Mouse (Mus musculus): ENCODE measurements at regions not wholly inside any gene's neighbourhood (a gene's known extent, or its start where the extent isn't known, plus 50 kb on each side); places are given as distances from the start of the nearest gene placed in this dataset.
A peak's percentile ranks its signal among the peaks of the same experiment; 100 is the strongest.

- DNase-seq = no peak
Measured at GRCm38 (mm10) chr14:54097026-54097425, 156.9 kb downstream of the Dad1 start.

- no peak for DNase-seq
Measured at GRCm38 (mm10) chr14:54092444-54092843, 161.5 kb downstream of the Dad1 start.

DNA sequence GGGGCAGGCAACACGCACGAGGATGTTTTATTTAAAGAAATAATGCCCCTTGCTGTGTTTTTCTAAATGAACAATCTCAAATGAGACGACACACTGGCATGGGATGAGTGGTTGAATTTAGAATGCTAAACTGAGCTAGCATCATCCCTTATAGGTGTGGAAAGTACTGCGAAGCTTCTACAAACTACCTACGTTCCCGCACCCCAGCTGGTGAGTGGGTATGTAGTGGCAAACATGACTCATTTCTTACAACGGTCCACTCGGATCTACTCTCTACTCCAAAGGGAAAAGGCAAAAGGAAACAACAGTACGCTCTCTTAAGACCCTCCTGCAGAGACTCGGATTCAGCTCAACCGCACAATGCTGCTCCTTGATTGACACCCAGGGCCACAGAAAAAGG is 167.2 kb downstream of the Dad1 start:
- DNase-seq = no peak

- no peak for DNase-seq
Measured at GRCm38 (mm10) chr14:54074659-54075058, 179.2 kb downstream of the Dad1 start.

DNA sequence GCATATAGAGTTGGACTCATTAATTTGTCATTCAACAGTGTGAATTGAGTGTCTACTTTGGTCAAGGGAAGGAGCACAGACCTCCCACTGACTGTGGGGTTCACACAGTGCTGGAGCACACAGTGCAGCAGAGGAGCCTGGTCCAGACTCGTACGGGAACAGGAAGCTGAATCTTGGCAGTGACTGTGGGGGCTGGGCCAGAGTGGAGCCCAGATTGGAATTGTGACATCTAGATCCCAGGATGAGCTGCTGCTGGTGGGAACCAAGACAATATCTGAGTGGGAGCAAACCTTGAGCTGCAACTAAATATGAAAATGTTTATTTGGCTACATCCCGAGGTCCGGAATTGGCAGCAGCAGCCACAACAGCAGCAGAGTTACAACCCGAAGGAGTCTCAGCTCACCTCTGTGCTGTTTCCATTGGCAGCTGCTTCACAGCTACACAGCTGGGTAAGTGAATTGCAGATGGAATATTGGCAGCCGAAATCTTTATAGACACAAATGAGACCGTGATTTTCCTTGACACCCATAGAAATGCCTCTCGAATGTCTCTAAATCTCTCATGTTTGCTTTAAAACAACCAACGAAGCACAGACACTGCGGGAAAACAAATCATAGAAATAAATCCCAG is 181.5 kb downstream of the Dad1 start:
- no peak for DNase-seq

DNA sequence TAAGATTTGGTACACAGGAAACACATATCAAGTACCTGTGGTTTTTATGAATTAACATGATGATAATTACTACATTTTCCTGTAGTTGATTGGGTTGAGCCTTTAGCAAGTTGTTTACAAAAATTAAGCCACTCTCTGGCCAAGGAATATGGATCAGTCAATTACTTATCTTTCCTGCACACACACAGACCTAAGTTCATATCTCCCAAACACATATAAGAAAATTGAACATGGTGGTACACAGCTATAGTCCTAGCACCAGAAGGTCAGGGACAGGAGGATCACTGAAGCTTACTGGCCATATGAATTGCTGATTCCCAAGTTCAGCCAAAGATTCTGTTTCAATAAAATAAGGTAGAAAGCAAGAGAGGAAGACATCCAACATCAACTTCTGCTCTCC is 183.7 kb downstream of the Dad1 start:
- DNase-seq = no peak

DNA sequence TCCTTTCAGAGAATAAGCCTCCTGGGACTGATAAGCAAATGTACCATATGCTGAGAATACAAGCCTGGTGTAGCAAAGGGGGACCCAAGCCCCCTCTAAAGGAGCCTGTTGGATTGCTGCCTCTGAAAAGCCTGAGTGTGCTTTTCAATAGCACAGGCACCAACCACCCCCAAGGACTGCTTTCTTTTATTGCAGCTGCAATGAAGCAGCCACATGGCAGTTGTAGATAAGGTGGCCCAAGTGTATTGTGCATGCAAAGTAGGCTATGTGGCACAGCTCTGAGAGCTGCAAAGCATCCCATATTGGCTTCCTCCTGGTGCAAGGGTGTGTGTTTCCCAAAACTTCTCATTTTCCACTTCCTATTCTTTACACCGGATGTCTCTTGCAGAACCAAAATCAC is 185.2 kb downstream of the Dad1 start:
- no peak for DNase-seq

GRCm38 (mm10) chr14:54065466-54065865 is 188.4 kb downstream of the Dad1 start:
- DNase-seq = no peak

- peak; percentile 36 to 41 for DNase-seq
Measured at GRCm38 (mm10) chr14:54064541-54065402, 189.1 kb downstream of the Dad1 start.

GRCm38 (mm10) chr14:54061570-54061969 is 192.3 kb downstream of the Dad1 start:
- DNase-seq = no peak

GRCm38 (mm10) chr14:54059776-54060175 is 194.1 kb downstream of the Dad1 start:
- peak; percentile 37 to 63 for DNase-seq

DNA sequence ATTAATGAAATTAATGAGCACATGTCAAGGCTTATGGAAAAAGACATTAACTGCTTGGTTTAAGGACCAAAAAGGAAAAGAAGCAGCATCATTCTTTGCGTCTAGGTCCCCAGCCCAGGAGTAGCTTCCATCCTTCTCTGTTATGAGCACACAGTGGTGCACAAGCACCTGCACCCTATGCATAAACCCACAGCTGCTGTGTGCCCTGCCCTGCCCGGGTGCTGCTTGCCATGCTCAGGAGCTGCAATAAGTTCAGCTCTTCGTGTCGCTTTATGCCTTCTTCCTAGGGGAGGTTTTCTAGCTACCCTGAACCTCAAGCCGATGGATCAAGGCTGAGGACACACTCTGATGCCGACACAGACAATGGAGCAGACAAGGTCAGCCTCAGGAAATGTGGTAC is 194.8 kb downstream of the Dad1 start:
- DNase-seq = no peak

GRCm38 (mm10) chr14:54056691-54057090 is 197.2 kb downstream of the Dad1 start:
- no peak for DNase-seq

- no peak for DNase-seq
Measured at GRCm38 (mm10) chr14:54055390-54055789, 198.5 kb downstream of the Dad1 start.

- DNase-seq = no peak
Measured at GRCm38 (mm10) chr14:54042286-54042685, 211.6 kb downstream of the Dad1 start.

GRCm38 (mm10) chr14:54040644-54041043 is 213.3 kb downstream of the Dad1 start:
- no peak for DNase-seq

- DNase-seq = no peak
Measured at GRCm38 (mm10) chr14:54034516-54034915, 219.4 kb downstream of the Dad1 start.

DNA sequence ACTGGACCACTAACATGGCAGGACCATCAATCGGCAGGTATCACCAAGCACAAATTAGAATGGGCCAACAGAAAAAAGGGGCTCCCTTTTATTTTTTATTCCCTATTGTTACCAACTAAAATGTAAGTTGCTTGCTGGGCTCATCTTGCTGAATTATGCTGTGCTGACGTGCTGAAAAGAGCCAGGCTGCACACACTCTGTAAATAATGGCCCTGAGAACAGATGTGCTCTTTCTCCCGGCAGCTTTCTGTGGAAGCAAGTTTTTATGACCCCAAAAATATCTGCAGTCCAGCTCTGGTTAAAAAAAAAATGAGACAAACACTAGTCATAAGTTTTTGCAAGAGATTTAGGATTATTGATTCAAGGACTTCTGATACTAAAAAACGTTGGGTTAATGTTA is 230.4 kb downstream of the Dad1 start:
- peak; percentile 4 to 14 for DNase-seq

DNA sequence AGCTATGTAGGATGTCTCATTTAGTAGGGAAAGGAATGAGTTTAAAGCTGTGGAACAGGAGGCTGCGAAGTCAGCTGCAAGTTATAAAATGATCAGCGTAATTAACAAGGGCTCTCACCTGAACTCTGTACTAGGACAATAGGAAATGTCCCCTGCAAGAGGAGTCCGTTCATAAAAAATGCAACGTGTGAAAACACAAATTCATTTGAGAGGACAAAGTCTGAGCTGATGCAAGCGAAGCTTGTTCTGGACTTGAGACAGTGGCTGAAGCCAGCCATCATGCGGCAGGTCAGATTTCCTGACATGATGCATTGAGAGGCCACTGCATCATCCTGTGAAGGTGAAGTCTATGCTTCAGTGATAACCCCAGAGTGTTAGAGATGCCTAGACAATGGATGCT is 232.5 kb downstream of the Dad1 start:
- no peak for DNase-seq

- DNase-seq = no peak
Measured at GRCm38 (mm10) chr14:54014628-54015027, 239.3 kb downstream of the Dad1 start.

DNA sequence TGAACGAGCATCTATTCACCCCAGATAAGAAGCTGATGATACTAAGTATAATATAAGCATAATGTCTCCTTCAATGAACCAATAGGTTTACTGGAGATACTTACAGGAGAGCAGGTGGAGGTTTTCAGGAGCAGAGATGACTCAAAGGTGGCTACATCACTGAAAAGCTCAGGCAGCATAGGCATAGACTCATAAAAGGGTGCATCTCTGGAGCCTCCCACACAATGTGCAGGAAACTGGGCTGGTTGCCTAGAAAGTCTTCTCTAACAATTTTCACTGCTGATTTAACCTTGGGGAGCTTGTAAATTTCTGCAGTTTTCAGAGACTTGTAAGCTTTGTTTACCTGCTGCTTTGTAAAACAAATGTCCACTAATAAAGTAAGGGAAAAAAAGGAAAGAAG is 251.8 kb downstream of the Dad1 start:
- DNase-seq = no peak

DNA sequence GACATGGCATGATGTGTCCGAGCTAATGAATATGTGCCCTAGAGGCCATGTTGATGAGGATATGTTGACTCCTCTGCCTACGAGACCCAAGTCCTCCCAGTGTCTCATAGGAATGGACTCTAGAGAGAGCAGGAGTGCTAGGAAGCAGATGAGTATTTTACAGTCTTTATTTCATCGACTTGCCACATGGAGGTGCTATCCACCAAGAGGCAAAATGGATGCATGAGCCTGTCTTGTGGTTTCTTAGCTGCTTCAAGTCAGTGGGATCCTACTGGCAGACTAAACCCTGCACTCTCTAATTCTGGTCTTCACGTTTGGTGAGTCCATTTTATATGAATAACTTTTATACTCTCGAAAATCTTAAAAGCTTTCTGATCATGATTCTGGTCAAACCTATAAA is 253.4 kb downstream of the Dad1 start:
- DNase-seq = no peak

DNA sequence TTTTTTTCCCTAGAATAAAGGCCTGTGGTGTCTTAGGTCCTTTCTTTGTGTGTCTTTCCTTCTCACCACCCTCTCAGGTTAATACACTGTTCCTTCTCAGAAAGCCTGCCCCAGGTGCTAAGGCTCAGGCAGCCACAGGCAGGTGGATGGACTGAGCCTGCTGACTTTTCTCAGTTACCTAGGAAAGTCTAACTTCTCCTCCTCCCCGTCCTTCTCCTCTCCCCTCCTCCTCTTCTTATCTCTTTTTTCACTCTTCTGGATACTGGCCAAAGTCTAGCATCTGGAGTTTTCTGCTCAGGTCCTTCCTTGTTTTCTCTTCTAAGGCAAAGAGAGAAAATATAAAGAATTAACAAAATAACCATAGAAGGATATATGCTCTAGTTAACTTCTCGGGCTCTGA is 260.5 kb downstream of the Dad1 start:
- no peak for DNase-seq

- DNase-seq = no peak
Measured at GRCm38 (mm10) chr14:53992712-53993286, 261.1 kb downstream of the Dad1 start.
